Mouse (Mus musculus): Measurements from ENCODE around the gene Samd1. TPM values are rescaled to one million over a fixed set of nuclear protein-coding genes. Genes with fewer than 3 reads are reported as not detected.
"Not testable (repeated sequence)": the region's sequence is repeated elsewhere in the genome, so short reads cannot be mapped to it uniquely, and the experiment has no call there.

Samd1 gene
- polyA plus RNA-seq, 1 experiment from 2014 or later = 7.3 TPM

DNA sequence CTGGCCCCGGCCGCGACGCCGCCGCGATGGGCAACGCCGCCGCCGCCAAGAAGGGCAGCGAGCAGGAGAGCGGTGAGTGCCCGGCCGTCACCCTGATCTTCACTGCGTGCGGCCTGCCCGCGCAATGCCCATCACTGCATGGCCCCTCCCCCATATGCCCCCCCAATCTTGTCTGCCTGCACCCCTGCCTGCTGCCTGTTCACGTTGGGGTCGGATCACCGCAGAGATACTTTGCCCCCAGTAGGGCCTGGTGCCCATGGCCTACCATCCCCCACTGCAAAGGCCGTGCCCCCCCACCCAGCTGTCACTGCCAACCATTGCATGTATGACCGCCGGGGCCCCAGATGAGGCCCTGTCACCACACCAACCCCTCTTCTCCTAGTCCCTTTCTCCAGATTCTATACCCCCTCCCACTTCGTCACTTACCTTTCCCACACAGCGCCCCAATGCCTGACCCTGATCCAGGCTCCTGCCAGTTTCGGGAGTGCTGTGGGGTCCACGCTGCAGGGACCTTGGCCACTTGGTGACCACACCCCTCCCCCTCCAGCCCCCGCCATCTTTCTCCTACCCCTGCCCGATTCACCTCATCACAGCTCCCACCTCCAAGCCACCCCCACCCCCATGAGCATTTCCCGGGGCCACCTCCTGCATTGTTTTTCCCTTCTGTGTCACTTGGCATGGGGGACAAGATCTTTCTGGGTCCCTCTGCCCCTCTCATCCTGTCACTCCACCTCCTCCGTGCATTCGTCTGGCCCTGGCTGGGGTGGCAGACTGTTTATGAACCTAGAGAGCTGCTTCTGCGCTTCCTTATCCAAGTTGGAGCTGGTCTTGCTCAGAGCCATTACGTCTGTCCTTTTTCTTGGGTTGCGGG, 24.1 kb upstream of the Samd1 start:
- ATAC-seq (ENCODE audit: low FRiP score, low read depth) = no peak; the same call in none of the 2 replicates

DNA sequence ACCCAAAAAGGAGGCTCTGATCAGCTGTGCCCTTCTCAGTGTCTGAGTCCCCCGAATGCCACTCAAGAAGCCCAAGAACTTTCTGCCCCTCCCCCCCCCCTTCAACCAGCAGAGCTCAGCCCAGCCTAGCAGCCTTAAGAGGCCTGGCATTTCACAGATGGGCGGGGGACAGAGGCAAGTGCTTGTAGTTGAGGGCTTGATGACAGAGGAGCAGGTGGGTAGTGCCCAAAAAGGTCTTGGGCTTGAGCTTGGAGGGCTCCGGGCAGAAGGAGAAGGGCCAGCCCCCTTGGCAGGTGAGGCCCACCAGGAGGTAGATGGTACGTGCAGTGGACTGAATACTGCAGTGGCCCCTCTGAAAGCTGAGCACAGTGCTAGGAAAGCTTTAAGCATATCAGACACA, 23.0 kb upstream of the Samd1 start:
- no peaks in the 10 kb centered on the region for H3K9me3 ChIP-seq
- no peaks in the 10 kb centered on the region for H3K27me3 ChIP-seq
- no peaks in the 10 kb centered on the region for H3K36me3 ChIP-seq
- no peak overlapping the region for H3K27ac ChIP-seq (replicated peaks)
- WGBS = 81% methylated on average over 4 of the region's 4 CpGs
- peak overlapping the region; percentile 98; the same call in 1 of the 2 replicates for H3K4me3 ChIP-seq
- no peak overlapping the region for H3K9ac ChIP-seq
- H3K4me1 ChIP-seq (replicated peaks) = peaks cover 52% of the 10 kb centered on the region
- H3K4me2 ChIP-seq = peak overlapping the region; percentile 94
- ATAC-seq (ENCODE audit: low FRiP score, low read depth) = no peak

More for the DNA sequence above, 24.1 kb upstream of the Samd1 start:
- WGBS = 2% methylated on average over 34 of the region's 37 CpGs
- H3K27ac ChIP-seq (replicated peaks) = peak overlapping the region; percentile 89
- no peaks in the 10 kb centered on the region for H3K27me3 ChIP-seq
- H3K4me1 ChIP-seq (replicated peaks) = peaks cover 50% of the 10 kb centered on the region
- H3K4me3 ChIP-seq = peak overlapping the region; percentile 98
- H3K9ac ChIP-seq = peak overlapping the region; percentile 98
- H3K36me3 ChIP-seq = no peaks in the 10 kb centered on the region
- H3K4me2 ChIP-seq = peak overlapping the region; percentile 94
- no peaks in the 10 kb centered on the region for H3K9me3 ChIP-seq

GRCm38 (mm10) chr8:83976101-83976630, 21.3 kb upstream of the Samd1 start:
- 88% methylated on average over 4 of the region's 4 CpGs for WGBS
- no peak for ATAC-seq (ENCODE audit: low FRiP score, low read depth)

GRCm38 (mm10) chr8:83976779-83977350, 20.6 kb upstream of the Samd1 start:
- H3K36me3 ChIP-seq = peaks cover 17% of the 10 kb centered on the region
- H3K4me1 ChIP-seq (replicated peaks) = peaks cover 46% of the 10 kb centered on the region
- no peak overlapping the region for H3K4me2 ChIP-seq
- H3K4me3 ChIP-seq = no peak overlapping the region
- H3K9me3 ChIP-seq = no peaks in the 10 kb centered on the region
- no peaks in the 10 kb centered on the region for H3K27me3 ChIP-seq
- ATAC-seq (ENCODE audit: low FRiP score, low read depth) = no peak
- 78% methylated on average over 5 of the region's 5 CpGs for WGBS
- H3K27ac ChIP-seq (replicated peaks) = no peak overlapping the region
- no peak overlapping the region for H3K9ac ChIP-seq

More at GRCm38 (mm10) chr8:83976101-83976630, 21.3 kb upstream of the Samd1 start:
- H3K4me1 ChIP-seq (replicated peaks) = peaks cover 52% of the 10 kb centered on the region
- no peak overlapping the region for H3K9ac ChIP-seq
- H3K4me3 ChIP-seq = no peak overlapping the region
- H3K36me3 ChIP-seq = peaks cover 10% of the 10 kb centered on the region
- no peak overlapping the region for H3K4me2 ChIP-seq
- no peaks in the 10 kb centered on the region for H3K27me3 ChIP-seq
- no peaks in the 10 kb centered on the region for H3K9me3 ChIP-seq
- H3K27ac ChIP-seq (replicated peaks) = no peak overlapping the region

- Histone ChIP-seq H3K9me3 (no peaks in the 10 kb centered on the region), H3K4me3 (no peak overlapping the region), H3K4me1 (replicated peaks) (peaks cover 44% of the 10 kb centered on the region), H3K27ac (replicated peaks) (no peak overlapping the region), H3K36me3 (peaks cover 23% of the 10 kb centered on the region), H3K4me2 (peak overlapping the region; percentile 5; the same call in 1 of the 2 replicates), H3K9ac (no peak overlapping the region), H3K27me3 (no peaks in the 10 kb centered on the region)
- WGBS = 62% methylated on average over 6 of the region's 6 CpGs
- ATAC-seq (ENCODE audit: low FRiP score, low read depth) = no peak
These were observed 19.8 kb upstream of the Samd1 start for GRCm38 (mm10) chr8:83977646-83978045.

DNA sequence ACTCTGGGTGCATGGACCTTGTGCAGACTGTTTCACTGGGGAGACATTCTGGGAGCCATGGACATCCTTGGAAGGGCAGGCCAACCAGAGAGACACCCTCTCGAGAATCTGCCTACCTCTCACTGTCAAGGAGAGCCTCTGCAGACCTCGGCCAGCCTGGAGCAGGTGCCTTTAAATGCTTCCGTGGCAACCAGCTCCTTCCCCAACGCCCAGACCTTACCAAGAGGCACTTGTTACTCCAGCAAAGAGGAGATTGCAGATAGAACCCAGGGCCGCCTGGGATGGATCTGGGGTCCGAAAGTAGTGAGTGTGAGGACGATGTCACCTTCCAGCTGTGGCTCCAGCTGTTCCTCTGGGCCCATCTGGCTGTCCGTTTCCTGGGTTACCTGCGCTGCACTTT, 19.3 kb upstream of the Samd1 start:
- H3K9me3 ChIP-seq = no peaks in the 10 kb centered on the region
- peaks cover 44% of the 10 kb centered on the region for H3K4me1 ChIP-seq (replicated peaks)
- peaks cover 29% of the 10 kb centered on the region for H3K36me3 ChIP-seq
- no peaks in the 10 kb centered on the region for H3K27me3 ChIP-seq
- no peak for ATAC-seq (ENCODE audit: low FRiP score, low read depth)
- WGBS = 73% methylated on average over 9 of the region's 9 CpGs
- H3K4me3 ChIP-seq = no peak overlapping the region
- no peak overlapping the region for H3K27ac ChIP-seq (replicated peaks)
- H3K4me2 ChIP-seq = peak overlapping the region; percentile 5; the same call in 1 of the 2 replicates
- no peak overlapping the region for H3K9ac ChIP-seq

DNA sequence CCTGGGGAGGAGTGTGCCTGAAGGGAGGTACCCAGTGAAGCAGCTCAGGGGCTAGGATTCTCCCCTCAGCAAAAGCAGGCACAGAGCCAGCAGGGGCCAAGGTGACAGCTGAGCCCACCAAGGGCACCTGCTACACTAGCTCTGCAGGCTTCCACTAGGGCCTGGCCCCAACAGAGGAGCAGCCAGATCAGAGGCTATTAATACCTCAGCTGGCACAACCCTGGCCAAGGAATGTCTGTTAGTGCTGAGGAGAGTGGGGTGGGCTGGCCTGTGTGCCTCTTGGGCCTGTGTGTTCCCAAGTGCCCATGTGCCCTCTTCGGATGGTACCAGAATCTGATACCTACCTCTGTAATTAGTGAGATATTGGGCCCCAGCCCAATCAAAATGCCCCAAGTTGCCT, 17.2 kb upstream of the Samd1 start:
- WGBS = 78% methylated on average over 1 of the region's 1 CpGs
- H3K27ac ChIP-seq (replicated peaks) = no peak overlapping the region
- ATAC-seq (ENCODE audit: low FRiP score, low read depth) = no peak
- H3K9ac ChIP-seq = no peak overlapping the region
- H3K27me3 ChIP-seq = no peaks in the 10 kb centered on the region
- no peak overlapping the region for H3K4me3 ChIP-seq
- H3K4me1 ChIP-seq (replicated peaks) = peaks cover 24% of the 10 kb centered on the region
- no peak overlapping the region for H3K4me2 ChIP-seq
- no peaks in the 10 kb centered on the region for H3K9me3 ChIP-seq
- H3K36me3 ChIP-seq = peaks cover 45% of the 10 kb centered on the region

DNA sequence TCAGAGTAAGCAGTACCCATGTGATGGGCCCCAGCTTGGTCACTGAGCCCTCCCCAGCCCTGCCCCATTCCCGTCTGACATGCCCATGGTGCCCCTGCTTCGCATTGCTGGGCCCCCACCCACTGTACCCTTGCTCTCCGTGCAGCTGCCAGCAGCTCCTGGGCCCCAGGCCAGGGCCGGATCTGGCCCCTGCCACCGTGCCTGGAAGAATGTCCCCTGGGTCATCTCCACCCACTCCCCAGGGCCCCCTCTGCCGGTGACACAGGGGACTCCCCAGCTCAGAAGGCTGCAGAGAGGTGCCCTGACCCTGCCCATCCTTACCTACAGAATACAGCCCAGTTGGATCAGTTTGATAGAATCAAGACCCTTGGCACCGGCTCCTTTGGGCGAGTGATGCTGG, 16.6 kb upstream of the Samd1 start:
- no peak overlapping the region for H3K4me3 ChIP-seq
- peaks cover 49% of the 10 kb centered on the region for H3K36me3 ChIP-seq
- no peaks in the 10 kb centered on the region for H3K9me3 ChIP-seq
- WGBS = 75% methylated on average over 8 of the region's 8 CpGs
- H3K27ac ChIP-seq (replicated peaks) = no peak overlapping the region
- H3K4me2 ChIP-seq = no peak overlapping the region
- H3K27me3 ChIP-seq = no peaks in the 10 kb centered on the region
- H3K9ac ChIP-seq = no peak overlapping the region
- no peak for ATAC-seq (ENCODE audit: low FRiP score, low read depth)
- peaks cover 23% of the 10 kb centered on the region for H3K4me1 ChIP-seq (replicated peaks)

GRCm38 (mm10) chr8:83981533-83981932, 15.9 kb upstream of the Samd1 start:
- Histone ChIP-seq H3K4me3 (no peak overlapping the region), H3K4me2 (no peak overlapping the region), H3K9ac (no peak overlapping the region), H3K27ac (replicated peaks) (no peak overlapping the region), H3K27me3 (no peaks in the 10 kb centered on the region), H3K4me1 (replicated peaks) (peaks cover 20% of the 10 kb centered on the region), H3K36me3 (peaks cover 56% of the 10 kb centered on the region), H3K9me3 (no peaks in the 10 kb centered on the region)
- no peak for ATAC-seq (ENCODE audit: low FRiP score, low read depth)
- 95% methylated on average over 7 of the region's 7 CpGs for WGBS

DNA sequence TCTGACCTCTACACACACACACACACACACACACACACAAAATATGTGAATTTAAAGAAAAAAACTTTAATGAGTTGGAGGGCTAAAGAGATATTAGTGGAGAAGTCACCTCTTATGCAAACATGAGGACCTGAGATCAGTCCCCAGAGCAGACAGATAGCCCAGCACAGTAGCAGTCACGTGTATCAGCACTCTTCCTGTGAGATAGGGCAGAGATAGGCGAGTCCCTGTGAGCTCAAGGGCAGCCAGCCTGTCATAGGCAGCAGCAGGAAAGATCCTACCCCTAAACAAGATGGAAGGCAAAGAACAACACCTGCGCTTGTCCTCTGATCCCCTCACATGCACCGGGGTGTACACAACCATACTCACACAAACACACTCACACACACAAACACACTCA, 15.0 kb upstream of the Samd1 start:
- peaks cover 65% of the 10 kb centered on the region for H3K36me3 ChIP-seq

GRCm38 (mm10) chr8:83983222-83983621, 14.2 kb upstream of the Samd1 start:
- H3K27ac ChIP-seq (replicated peaks) = not testable (repeated sequence)

More for the DNA sequence above, 15.0 kb upstream of the Samd1 start:
- H3K9me3 ChIP-seq = no peaks in the 10 kb centered on the region
- WGBS = 93% methylated on average over 4 of the region's 4 CpGs
- no peak overlapping the region for H3K4me2 ChIP-seq
- H3K27ac ChIP-seq (replicated peaks) = no peak overlapping the region
- no peak overlapping the region for H3K4me3 ChIP-seq
- H3K27me3 ChIP-seq = no peaks in the 10 kb centered on the region
- no peak for ATAC-seq (ENCODE audit: low FRiP score, low read depth)
- H3K4me1 ChIP-seq (replicated peaks) = peaks cover 11% of the 10 kb centered on the region
- no peak overlapping the region for H3K9ac ChIP-seq

DNA sequence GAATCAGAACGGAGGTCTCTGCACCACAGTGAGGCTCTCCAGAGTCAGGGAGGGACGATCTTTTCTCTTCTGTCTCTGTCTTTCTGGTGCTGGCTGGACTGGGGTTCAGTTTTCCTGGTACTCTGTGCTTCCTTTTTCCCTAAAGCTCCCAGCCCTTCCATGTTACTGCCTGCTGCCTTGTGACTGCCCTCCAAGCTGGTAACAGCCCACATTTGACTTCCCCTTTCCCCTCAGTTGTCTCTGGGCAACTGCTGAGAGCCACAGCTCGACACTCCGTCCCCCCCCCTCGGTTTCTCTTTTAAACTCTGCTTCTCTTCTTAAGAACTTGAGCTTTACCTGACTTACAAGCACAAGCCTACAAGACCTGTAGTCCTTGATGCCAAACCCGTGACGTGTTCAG, 8.2 kb upstream of the Samd1 start:
- WGBS = 92% methylated on average over 7 of the region's 7 CpGs
- Histone ChIP-seq H3K36me3 (peaks cover 80% of the 10 kb centered on the region), H3K9me3 (no peaks in the 10 kb centered on the region), H3K4me2 (no peak overlapping the region), H3K4me3 (no peak overlapping the region), H3K27me3 (no peaks in the 10 kb centered on the region), H3K4me1 (replicated peaks) (no peaks in the 10 kb centered on the region), H3K9ac (no peak overlapping the region), H3K27ac (replicated peaks) (no peak overlapping the region)
- ATAC-seq (ENCODE audit: low FRiP score, low read depth) = no peak

More at GRCm38 (mm10) chr8:83983222-83983621, 14.2 kb upstream of the Samd1 start:
- not testable (repeated sequence) for H3K4me2 ChIP-seq; H3K9ac ChIP-seq; H3K4me1 ChIP-seq (replicated peaks); H3K9me3 ChIP-seq; ATAC-seq (ENCODE audit: low FRiP score, low read depth); H3K27me3 ChIP-seq; H3K4me3 ChIP-seq
- 98% methylated on average over 2 of the region's 2 CpGs for WGBS
- H3K36me3 ChIP-seq = peaks cover 73% of the 10 kb centered on the region
